Mouse (Mus musculus) liver, postnatal 0 days (tissue): Measurements from ENCODE around the gene Sf3a1. TPM values are rescaled to one million over a fixed set of nuclear protein-coding genes. Genes with fewer than 3 reads are reported as not detected.

Source experiments
- ATAC-seq: fragments of 200-750 bp; cut with Nextera tagmentation; 2 replicates; pipeline ENCODE4 v1.8.0; 2017; ENCODE audit warnings: mild to moderate bottlenecking, moderate library complexity
- DNase-seq: peaks from one replicate; pipeline ENCODE4 v3.0.0-alpha.2; 2016
- H3K27ac ChIP-seq: fragments of 300-500 bp; sonication (generic); 2 replicates; pipeline ENCODE4 v1.5.1; 2014; ENCODE audit warnings: antibody characterized with exemption, moderate library complexity, mild to moderate bottlenecking, low read depth
- H3K27me3 ChIP-seq: fragments of 300-500 bp; sonication (generic); 2 replicates; pipeline ENCODE4 v1.6.1; 2014; ENCODE audit warnings: low read length, control low read depth, mixed read lengths; ENCODE audit not compliant: insufficient read depth
- H3K36me3 ChIP-seq: fragments of 300-500 bp; sonication (generic); replicated peaks from 2 replicates; pipeline ENCODE4 v1.6.1; 2014; ENCODE audit warnings: mild to moderate bottlenecking, control low read depth, low read length, moderate library complexity, mixed read lengths; ENCODE audit not compliant: insufficient read depth
- H3K4me1 ChIP-seq: fragments of 300-500 bp; sonication (generic); 2 replicates; pipeline ENCODE4 v1.6.1; 2014; ENCODE audit warnings: antibody characterized with exemption, mild to moderate bottlenecking, control low read depth; ENCODE audit not compliant: insufficient read depth
- H3K4me2 ChIP-seq: fragments of 300-500 bp; sonication (generic); 2 replicates; pipeline ENCODE4 v1.6.1; 2014; ENCODE audit warnings: low read depth, mild to moderate bottlenecking, low read length, moderate library complexity, mixed read lengths
- H3K4me3 ChIP-seq: fragments of 300-500 bp; sonication (generic); 2 replicates; pipeline ENCODE4 v1.5.1; 2014; ENCODE audit warnings: low read depth, low read length
- H3K9ac ChIP-seq: fragments of 300-500 bp; sonication (generic); replicated peaks from 2 replicates; pipeline ENCODE4 v1.6.1; 2014; ENCODE audit warnings: mild to moderate bottlenecking, moderate library complexity
- H3K9me3 ChIP-seq: fragments of 300-500 bp; sonication (generic); 2 replicates; pipeline ENCODE4 v1.6.1; 2016; ENCODE audit warnings: mild to moderate bottlenecking, control low read depth, low read length, mixed read lengths
- CTCF ChIP-seq: sonication (generic); IDR thresholded peaks from 2 replicates; pipeline ENCODE4 v1.5.1; 2016; ENCODE audit warnings: antibody characterized with exemption, low read depth
- EP300 ChIP-seq: IDR thresholded peaks from 2 replicates; pipeline ENCODE4 v1.6.1; 2016; ENCODE audit warnings: antibody characterized with exemption, low read depth, mild to moderate bottlenecking
- WGBS: fragments of 180-500 bp; shearing (Covaris S2); extraction: QIAGEN DNeasy Blood & Tissue Kit; methylation state at CpG from one replicate; pipeline ENCODE4 v1.1.7; 2014; ENCODE audit not compliant: insufficient replicate concordance; 5-methylcytosine and 5-hydroxymethylcytosine counted together
- polyA plus RNA-seq: library from polyadenylated mRNA; unstranded; fragments of >200 nt; fragmentation: Nextera tagmentation; extraction: Ambion mirVana; gene quantifications from 2 replicates; pipeline ENCODE4 v1.2.1, GENCODE M21; 2015

Gene Sf3a1
- polyA plus RNA-seq, 1 experiment from 2014 or later, result 8.8 TPM

GRCm38 (mm10) chr11:4220443-4221400, 60.6 kb downstream of the Sf3a1 start:
- ATAC-seq, result peak; percentile 53
- H3K9me3 ChIP-seq, result no peaks in the 10 kb centered on the region
- no peak overlapping the region for H3K4me2 ChIP-seq
- H3K9ac ChIP-seq, result no peak overlapping the region
- no peak for TF ChIP-seq EP300
- TF ChIP-seq CTCF, result peak; percentile 97
- H3K36me3 ChIP-seq, result no peaks in the 10 kb centered on the region
- 0 out of 2 replicates have a peak, but pooled peaks cover 7% of the 10 kb centered on the region for H3K27me3 ChIP-seq
- WGBS, result 50% methylated on average over 28 of the region's 28 CpGs
- H3K4me1 ChIP-seq, result peaks cover 34% of the 10 kb centered on the region
- H3K4me3 ChIP-seq, result no peak overlapping the region
- no peak overlapping the region for H3K27ac ChIP-seq
- peak; percentile 92 for DNase-seq

- Histone ChIP-seq H3K9ac (no peak overlapping the region), H3K4me2 (no peak overlapping the region), H3K4me3 (no peak overlapping the region), H3K27ac (peak overlapping the region; percentile 29; the same call in 1 of the 2 replicates), H3K27me3 (0 out of 2 replicates have a peak, but pooled peaks cover 7% of the 10 kb centered on the region), H3K9me3 (no peaks in the 10 kb centered on the region), H3K36me3 (no peaks in the 10 kb centered on the region), H3K4me1 (peaks cover 40% of the 10 kb centered on the region)
- DNase-seq, result no peak
- TF ChIP-seq CTCF, result no peak
- TF ChIP-seq EP300, result no peak
- 63% methylated on average over 17 of the region's 17 CpGs for WGBS
- no peak for ATAC-seq
These were observed 62.1 kb downstream of the Sf3a1 start for GRCm38 (mm10) chr11:4222046-4222950.

GRCm38 (mm10) chr11:4223393-4224188, 63.4 kb downstream of the Sf3a1 start:
- peak overlapping the region; percentile 68 for H3K4me2 ChIP-seq
- ATAC-seq (peak; percentile 84), DNase-seq (peak; percentile 89)
- peaks cover 43% of the 10 kb centered on the region for H3K4me1 ChIP-seq
- 47% methylated on average over 5 of the region's 7 CpGs for WGBS
- H3K4me3 ChIP-seq, result peak overlapping the region; percentile 56
- H3K27me3 ChIP-seq, result 0 out of 2 replicates have a peak, but pooled peaks cover 7% of the 10 kb centered on the region
- peak; percentile 82 for TF ChIP-seq EP300
- TF ChIP-seq CTCF, result no peak
- no peaks in the 10 kb centered on the region for H3K9me3 ChIP-seq
- H3K9ac ChIP-seq, result peak overlapping the region; percentile 67
- no peaks in the 10 kb centered on the region for H3K36me3 ChIP-seq
- peak overlapping the region; percentile 75 for H3K27ac ChIP-seq

- TF ChIP-seq EP300 (no peak), CTCF (no peak)
- WGBS, result 38% methylated on average over 2 of the region's 2 CpGs
- H3K27me3 ChIP-seq, result 0 out of 2 replicates have a peak, but pooled peaks cover 2% of the 10 kb centered on the region
- H3K9me3 ChIP-seq, result no peaks in the 10 kb centered on the region
- H3K4me1 ChIP-seq, result peaks cover 44% of the 10 kb centered on the region
- H3K4me3 ChIP-seq, result peak overlapping the region; percentile 56
- DNase-seq, result no peak
- H3K36me3 ChIP-seq, result no peaks in the 10 kb centered on the region
- peak; percentile 13; the same call in 1 of the 2 replicates for ATAC-seq
- peak overlapping the region; percentile 75 for H3K27ac ChIP-seq
- H3K4me2 ChIP-seq, result peak overlapping the region; percentile 68
- H3K9ac ChIP-seq, result peak overlapping the region; percentile 67
These were observed 64.1 kb downstream of the Sf3a1 start for GRCm38 (mm10) chr11:4224223-4224622.

GRCm38 (mm10) chr11:4226569-4227325, 66.6 kb downstream of the Sf3a1 start:
- 66% methylated on average over 5 of the region's 5 CpGs for WGBS
- Histone ChIP-seq H3K27me3 (no peaks in the 10 kb centered on the region), H3K4me2 (peak overlapping the region; percentile 36), H3K9me3 (no peaks in the 10 kb centered on the region), H3K9ac (no peak overlapping the region), H3K4me1 (peaks cover 48% of the 10 kb centered on the region), H3K4me3 (no peak overlapping the region), H3K27ac (peak overlapping the region; percentile 16; the same call in 1 of the 2 replicates), H3K36me3 (no peaks in the 10 kb centered on the region)
- TF ChIP-seq EP300 (0 out of 2 replicates have a peak, but pooled peaks have one; percentile 37), CTCF (no peak)
- DNase-seq (no peak), ATAC-seq (peak; percentile 29)
